Mouse (Mus musculus): ENCODE measurements around the gene Fads1.

The Fads1 gene

GRCm38 (mm10) chr19:10181225-10181624 is 1.5 kb upstream of the Fads1 start:
- DNase-seq, result no peak

GRCm38 (mm10) chr19:10182142-10182541 is 546 bp upstream of the Fads1 start:
- DNase-seq, result no peak

GRCm38 (mm10) chr19:10183299-10183983 is 753 bp downstream of the Fads1 start:
- no peak for DNase-seq

GRCm38 (mm10) chr19:10184096-10184495 is 1.4 kb downstream of the Fads1 start:
- DNase-seq, result no peak

- DNase-seq, result no peak
Observed at GRCm38 (mm10) chr19:10185876-10186275, 3.2 kb downstream of the Fads1 start.

- DNase-seq, result no peak
Observed at GRCm38 (mm10) chr19:10186569-10186968, 3.9 kb downstream of the Fads1 start.

- no peak for DNase-seq
Observed at GRCm38 (mm10) chr19:10188281-10188811, 5.7 kb downstream of the Fads1 start.

- DNase-seq, result no peak
Observed at GRCm38 (mm10) chr19:10189022-10189421, 6.3 kb downstream of the Fads1 start.

GRCm38 (mm10) chr19:10189940-10190339 is 7.3 kb downstream of the Fads1 start:
- DNase-seq, result no peak

- DNase-seq, result peak in 1 of 2 experiments; percentile 61
Observed at GRCm38 (mm10) chr19:10190796-10191195, 8.1 kb downstream of the Fads1 start.

GRCm38 (mm10) chr19:10191326-10191725 is 8.6 kb downstream of the Fads1 start:
- DNase-seq, result peak in 1 of 2 experiments; percentile 21

- DNase-seq, result no peak
Observed at GRCm38 (mm10) chr19:10194337-10194736, 11.6 kb downstream of the Fads1 start.

GRCm38 (mm10) chr19:10195252-10195651 is 12.6 kb downstream of the Fads1 start:
- DNase-seq, result no peak

GRCm38 (mm10) chr19:10197130-10197529 is 14.4 kb downstream of the Fads1 start:
- DNase-seq, result no peak

- DNase-seq, result no peak
Observed at GRCm38 (mm10) chr19:10198286-10198685, 15.6 kb downstream of the Fads1 start.

GRCm38 (mm10) chr19:10198723-10199122 is 16.0 kb downstream of the Fads1 start:
- peak; percentile 42 to 73 for DNase-seq

GRCm38 (mm10) chr19:10203146-10203847 is 20.6 kb downstream of the Fads1 start:
- no peak for DNase-seq

GRCm38 (mm10) chr19:10203848-10204615 is 21.3 kb downstream of the Fads1 start, which contains the start of the genes Tmem258 and Fen1:
Tmem258 (plus strand) TSS chr19:10204014.
Fen1 (minus strand) TSS chr19:10204169.
- DNase-seq, result peak; percentile 81 to 91

- DNase-seq, result peak in 1 of 2 experiments; percentile 27
Observed at GRCm38 (mm10) chr19:10204616-10205001, 21.9 kb downstream of the Fads1 start.

GRCm38 (mm10) chr19:10205051-10205450 is 22.4 kb downstream of the Fads1 start:
- DNase-seq, result no peak

- DNase-seq, result no peak
Observed at GRCm38 (mm10) chr19:10208851-10209250, 26.2 kb downstream of the Fads1 start.

- no peak for DNase-seq
Observed at GRCm38 (mm10) chr19:10210885-10211284, 28.2 kb downstream of the Fads1 start.
